Mouse (Mus musculus) heart, embryonic 16.5 days (tissue): ENCODE data around the gene Cep295. TPM values are rescaled to one million over a fixed set of nuclear protein-coding genes. Genes with fewer than 3 reads are reported as not detected.

Experiments used
- ATAC-seq: fragments of 200-750 bp; cut with Nextera tagmentation; replicated peaks from 2 replicates; pipeline ENCODE4 v1.8.0; 2017; ENCODE audit warnings: moderate number of reproducible peaks; ENCODE audit not compliant: insufficient read depth, low FRiP score; ENCODE audit errors: extremely low read depth
- H3K27ac ChIP-seq: fragments of 300-500 bp; sonication (generic); 2 replicates; pipeline ENCODE4 v1.5.1; 2014; ENCODE audit warnings: mild to moderate bottlenecking, low read length, control low read depth, moderate library complexity
- H3K27me3 ChIP-seq: fragments of 300-500 bp; sonication (generic); 2 replicates; pipeline ENCODE4 v1.6.1; 2014; ENCODE audit warnings: low read length, mixed read lengths; ENCODE audit not compliant: control insufficient read depth, insufficient read depth
- H3K36me3 ChIP-seq: fragments of 300-500 bp; sonication (generic); 2 replicates; pipeline ENCODE4 v1.6.1; 2014; ENCODE audit not compliant: control insufficient read depth, insufficient read depth
- H3K4me1 ChIP-seq: fragments of 300-500 bp; sonication (generic); 2 replicates; pipeline ENCODE4 v1.6.1; 2014; ENCODE audit warnings: low read length, mixed read lengths; ENCODE audit not compliant: control insufficient read depth, insufficient read depth
- H3K4me2 ChIP-seq: fragments of 300-500 bp; sonication (generic); 2 replicates; pipeline ENCODE4 v1.6.1; 2014; ENCODE audit warnings: low read depth, mild to moderate bottlenecking, control low read depth, low read length
- H3K4me3 ChIP-seq: fragments of 300-500 bp; sonication (generic); 2 replicates; pipeline ENCODE4 v1.5.1; 2014; ENCODE audit warnings: mild to moderate bottlenecking, control low read depth, low read length
- H3K9ac ChIP-seq: fragments of 300-500 bp; sonication (generic); 2 replicates; pipeline ENCODE4 v1.6.1; 2014; ENCODE audit warnings: low read length, control low read depth
- H3K9me3 ChIP-seq: fragments of 300-500 bp; sonication (generic); replicated peaks from 2 replicates; pipeline ENCODE4 v1.6.1; 2016; ENCODE audit warnings: low read length; ENCODE audit not compliant: control insufficient read depth
- WGBS: fragments of 180-500 bp; shearing (Covaris S2); extraction: QIAGEN DNeasy Blood & Tissue Kit; methylation state at CpG from one replicate; pipeline ENCODE4 v1.1.7; 2014; 5-methylcytosine and 5-hydroxymethylcytosine counted together
- polyA plus RNA-seq: library from polyadenylated mRNA; unstranded; fragments of >200 nt; fragmentation: Nextera tagmentation; extraction: Ambion mirVana; gene quantifications from 2 replicates; pipeline ENCODE4 v1.2.1, GENCODE M21; 2015

Gene Cep295
- polyA plus RNA-seq: 7.9 and 8.8 TPM in 2 replicates

DNA sequence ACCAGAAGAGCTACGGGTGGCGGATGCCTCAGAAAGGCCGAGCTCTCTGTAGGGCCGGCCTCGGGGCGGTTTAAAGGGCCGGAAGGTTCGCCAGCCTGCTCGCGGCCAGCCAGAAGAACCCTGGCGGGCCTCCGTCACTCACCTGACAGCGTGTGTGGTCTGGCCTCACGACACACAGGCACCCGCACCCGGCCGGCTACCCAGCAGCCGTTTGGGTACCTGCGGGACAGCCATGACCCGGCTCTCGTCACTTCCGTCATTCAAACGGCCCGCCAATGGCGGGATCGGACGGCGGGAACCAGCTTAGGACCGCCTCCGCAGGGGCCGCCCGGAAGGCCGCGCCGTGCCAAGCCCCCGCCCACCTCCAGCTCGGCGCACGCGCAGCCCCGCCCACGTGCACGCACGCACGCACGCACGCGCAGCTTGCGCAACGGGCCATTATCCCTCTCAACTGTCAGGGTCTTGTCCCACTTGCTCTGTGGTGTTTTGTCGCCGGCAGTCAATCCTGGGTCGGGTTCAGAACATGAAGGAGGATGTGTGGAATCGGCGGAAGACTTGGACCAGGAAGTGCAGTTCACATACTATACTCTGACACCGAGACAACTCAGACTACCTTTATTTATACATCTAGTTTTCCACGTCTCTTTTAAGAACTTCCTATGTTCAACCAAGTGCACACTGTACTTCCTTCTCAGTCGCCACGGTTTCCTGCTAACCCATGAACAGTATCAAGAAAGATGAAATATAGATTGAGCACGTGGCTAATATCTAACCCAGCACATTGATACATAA lies at the start of gene Cep295:
Gene Cep295, minus strand, starts transcription at position 305 of the 792 bp plus-strand sequence.
- Histone ChIP-seq H3K27me3 (no peaks in the 10 kb centered on the region), H3K4me2 (peak within 1 kb of the TSS; percentile 86), H3K4me1 (peaks cover 14% of the 10 kb centered on the region), H3K9ac (peak within 1 kb of the TSS; percentile 91), H3K27ac (peak within 1 kb of the TSS; percentile 86), H3K4me3 (peak within 1 kb of the TSS; percentile 96), H3K9me3 (no peaks in the 10 kb centered on the region), H3K36me3 (peaks cover 3% of the 10 kb centered on the region; the same call in 1 of the 2 replicates)
- peak; percentile 99 for ATAC-seq
- 2% methylated on average over 59 of the region's 60 CpGs for WGBS

DNA sequence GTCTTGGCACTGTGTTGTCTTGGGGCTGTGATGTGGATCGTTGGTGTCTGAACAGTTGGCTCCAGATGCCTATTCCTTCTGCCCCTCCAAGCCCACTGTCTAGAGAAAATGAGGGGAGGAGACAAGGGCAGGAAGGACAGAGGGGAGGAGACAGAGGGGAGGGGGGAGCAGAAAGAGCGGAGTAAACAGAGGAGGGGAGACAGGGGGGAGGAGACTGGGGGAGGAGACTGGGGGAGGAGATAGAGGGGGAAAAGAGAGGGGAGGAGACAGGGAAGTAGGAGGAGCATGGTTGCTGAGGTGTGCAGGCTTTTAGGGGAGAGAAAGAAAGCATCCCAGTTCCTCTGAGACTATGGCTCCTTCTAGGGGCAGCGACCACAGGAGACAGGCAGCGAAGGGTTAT lies 40.0 kb upstream of the Cep295 start:
- Histone ChIP-seq H3K4me3 (no peak overlapping the region), H3K9me3 (no peaks in the 10 kb centered on the region), H3K27me3 (no peaks in the 10 kb centered on the region), H3K4me1 (no peaks in the 10 kb centered on the region), H3K27ac (no peak overlapping the region), H3K4me2 (no peak overlapping the region), H3K9ac (no peak overlapping the region), H3K36me3 (no peaks in the 10 kb centered on the region)
- 63% methylated on average over 4 of the region's 4 CpGs for WGBS
- ATAC-seq: no peak

DNA sequence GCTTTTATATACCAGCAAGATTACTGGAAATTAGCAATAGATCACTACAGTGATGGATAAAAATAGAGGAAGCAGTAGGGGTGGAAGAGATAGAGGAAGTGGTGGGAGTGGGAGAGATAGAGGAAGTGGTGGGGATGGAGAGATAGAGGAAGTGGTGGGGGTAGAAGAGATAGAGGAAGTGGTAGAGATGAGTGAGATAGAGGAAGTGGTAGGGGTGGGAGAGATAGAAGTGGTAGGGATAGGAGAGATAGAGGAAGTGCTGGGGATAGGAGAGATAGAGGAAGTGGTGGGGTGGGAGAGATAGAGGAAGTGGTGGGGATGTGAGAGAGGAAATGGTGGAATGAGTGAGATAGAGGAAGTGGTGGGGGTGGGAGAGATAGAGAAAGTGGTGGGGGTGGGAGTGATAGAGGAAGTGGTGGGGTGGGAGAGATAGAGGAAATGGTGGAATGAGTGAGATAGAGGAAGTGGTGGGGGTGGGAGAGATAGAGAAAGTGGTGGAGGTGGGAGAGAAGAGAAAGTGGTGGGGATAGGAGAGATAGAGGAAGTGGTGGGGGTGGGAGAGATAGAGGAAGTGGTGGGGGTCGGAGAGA lies 37.9 kb upstream of the Cep295 start:
- H3K4me1 ChIP-seq: no peaks in the 10 kb centered on the region
- H3K9me3 ChIP-seq: no peaks in the 10 kb centered on the region
- no peak for ATAC-seq
- H3K27ac ChIP-seq: no peak overlapping the region
- H3K36me3 ChIP-seq: no peaks in the 10 kb centered on the region
- H3K4me3 ChIP-seq: no peak overlapping the region
- H3K4me2 ChIP-seq: no peak overlapping the region
- no peak overlapping the region for H3K9ac ChIP-seq
- H3K27me3 ChIP-seq: no peaks in the 10 kb centered on the region
- 76% methylated on average over 1 of the region's 1 CpGs for WGBS

DNA sequence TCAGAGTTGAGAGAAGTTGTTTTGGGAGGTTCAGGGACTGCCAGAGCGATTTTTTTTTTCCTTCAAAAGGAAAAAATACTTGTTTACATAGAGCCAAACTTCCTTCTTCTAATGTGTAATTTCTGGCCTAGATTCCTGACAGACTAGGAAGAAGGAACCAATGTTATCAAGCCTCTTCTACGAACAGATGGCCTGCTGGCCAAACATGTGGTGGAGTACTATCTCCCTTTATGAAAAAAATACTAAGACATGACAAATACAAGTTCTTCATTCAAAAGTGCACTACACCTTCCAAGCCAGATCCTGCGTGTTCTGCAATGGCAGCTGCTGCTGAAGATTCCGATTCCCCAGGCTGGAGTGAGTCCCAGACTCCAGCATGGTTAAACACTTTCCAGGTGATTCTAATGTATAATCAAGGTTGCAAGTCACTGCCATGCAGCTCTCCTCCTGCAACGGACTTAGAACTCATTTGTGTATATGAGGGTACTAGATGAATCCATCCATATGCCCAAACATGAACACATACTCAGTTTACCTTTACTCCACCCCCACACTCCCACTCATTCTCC lies 29.6 kb upstream of the Cep295 start:
- no peaks in the 10 kb centered on the region for H3K9me3 ChIP-seq
- H3K9ac ChIP-seq: no peak overlapping the region
- H3K27me3 ChIP-seq: no peaks in the 10 kb centered on the region
- H3K4me1 ChIP-seq: no peaks in the 10 kb centered on the region
- no peak overlapping the region for H3K4me2 ChIP-seq
- H3K27ac ChIP-seq: no peak overlapping the region
- ATAC-seq: no peak
- 66% methylated on average over 5 of the region's 5 CpGs for WGBS
- no peak overlapping the region for H3K4me3 ChIP-seq
- no peaks in the 10 kb centered on the region for H3K36me3 ChIP-seq

DNA sequence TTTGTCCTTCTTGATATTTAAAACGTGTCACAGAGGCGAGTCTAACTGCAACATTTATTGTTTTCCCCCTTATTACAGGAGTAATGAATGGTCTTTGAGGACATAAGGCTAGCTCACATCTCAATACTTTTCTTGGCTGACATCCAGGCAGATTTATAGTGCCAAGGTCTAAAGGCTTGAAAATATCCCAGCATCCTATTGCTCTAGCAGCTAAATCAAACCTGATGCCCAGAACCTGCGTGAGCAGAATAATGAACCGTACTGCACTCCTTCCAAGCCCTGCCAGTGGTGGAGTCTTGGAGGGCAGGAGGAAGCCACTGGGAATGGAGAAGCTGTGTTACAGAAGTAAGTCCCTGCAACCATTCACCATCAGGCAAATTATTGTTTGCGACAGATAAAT lies 26.7 kb upstream of the Cep295 start:
- WGBS: 74% methylated on average over 5 of the region's 5 CpGs
- Histone ChIP-seq H3K36me3 (no peaks in the 10 kb centered on the region), H3K4me3 (no peak overlapping the region), H3K9ac (no peak overlapping the region), H3K27ac (no peak overlapping the region), H3K9me3 (no peaks in the 10 kb centered on the region), H3K4me2 (no peak overlapping the region), H3K27me3 (no peaks in the 10 kb centered on the region), H3K4me1 (no peaks in the 10 kb centered on the region)
- ATAC-seq: no peak

DNA sequence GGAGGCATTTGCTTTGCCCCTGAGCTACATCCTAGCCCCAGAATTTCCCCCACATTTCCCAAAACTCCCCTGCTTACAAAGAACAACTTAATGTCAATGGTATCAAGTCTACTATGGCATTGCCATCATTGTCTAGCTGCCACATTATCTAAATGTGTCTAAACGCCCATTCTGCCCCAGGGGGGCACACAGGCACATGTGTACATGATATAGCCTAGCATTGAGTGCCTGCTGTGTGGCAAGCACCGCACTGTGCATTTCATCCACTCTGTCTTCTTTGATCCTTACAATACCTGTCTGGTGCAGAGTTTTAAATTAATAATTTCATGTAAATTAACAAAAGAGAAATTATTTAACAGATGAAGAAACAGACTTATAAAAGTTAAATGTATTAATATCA lies 8.7 kb upstream of the Cep295 start:
- WGBS: 52% methylated on average over 2 of the region's 2 CpGs

DNA sequence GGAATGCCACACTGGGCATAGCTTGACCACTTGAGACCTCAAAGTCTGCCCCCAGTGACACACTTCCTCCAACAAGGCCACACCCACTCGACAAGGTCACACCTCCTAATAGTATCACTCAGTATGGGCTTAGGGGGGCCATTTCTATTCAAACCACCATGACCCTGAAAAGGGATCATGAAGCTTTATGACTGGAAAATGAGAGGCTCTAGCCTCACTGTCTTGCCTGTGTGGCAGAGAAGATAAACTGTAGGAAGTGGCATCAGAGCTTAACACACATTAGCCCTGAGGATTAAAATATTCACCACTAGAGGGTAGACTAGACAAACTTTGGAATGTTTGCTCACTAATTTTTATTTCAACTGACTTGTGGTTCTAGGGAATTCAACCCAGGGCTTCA lies 8.3 kb upstream of the Cep295 start:
- ATAC-seq: no peak

More for the DNA sequence above, 8.7 kb upstream of the Cep295 start:
- H3K27me3 ChIP-seq: no peaks in the 10 kb centered on the region
- no peak for ATAC-seq
- H3K4me1 ChIP-seq: no peaks in the 10 kb centered on the region
- H3K4me2 ChIP-seq: no peak overlapping the region
- no peak overlapping the region for H3K9ac ChIP-seq
- H3K9me3 ChIP-seq: no peaks in the 10 kb centered on the region
- H3K27ac ChIP-seq: no peak overlapping the region
- H3K36me3 ChIP-seq: no peaks in the 10 kb centered on the region
- no peak overlapping the region for H3K4me3 ChIP-seq

DNA sequence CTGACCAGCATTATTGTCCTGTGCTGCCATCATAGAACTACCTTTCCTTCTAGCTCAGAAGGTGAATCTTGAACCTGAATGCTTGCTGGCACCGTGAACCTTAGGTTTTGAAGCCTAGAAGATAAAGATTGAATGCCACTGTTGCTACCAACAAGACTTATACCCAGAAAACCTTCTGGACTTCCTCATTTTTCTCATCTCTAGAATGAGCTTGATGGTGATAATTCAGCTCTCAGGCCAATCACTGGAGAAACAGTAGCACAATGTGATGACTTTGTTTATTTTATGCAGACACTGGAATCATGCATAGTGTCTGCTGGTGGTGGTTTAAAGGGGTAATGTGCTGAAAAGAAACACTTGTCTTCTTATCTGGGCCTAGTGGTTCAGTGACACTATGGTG lies 7.3 kb upstream of the Cep295 start:
- Histone ChIP-seq H3K4me3 (no peak overlapping the region), H3K27ac (no peak overlapping the region), H3K27me3 (no peaks in the 10 kb centered on the region), H3K36me3 (no peaks in the 10 kb centered on the region), H3K4me1 (no peaks in the 10 kb centered on the region), H3K4me2 (no peak overlapping the region), H3K9me3 (no peaks in the 10 kb centered on the region), H3K9ac (no peak overlapping the region)
- ATAC-seq: no peak
- 67% methylated on average over 1 of the region's 1 CpGs for WGBS

More for the DNA sequence above, 8.3 kb upstream of the Cep295 start:
- Histone ChIP-seq H3K27ac (no peak overlapping the region), H3K4me2 (no peak overlapping the region), H3K4me1 (no peaks in the 10 kb centered on the region), H3K9ac (no peak overlapping the region), H3K36me3 (no peaks in the 10 kb centered on the region), H3K4me3 (no peak overlapping the region), H3K27me3 (no peaks in the 10 kb centered on the region), H3K9me3 (no peaks in the 10 kb centered on the region)
- 87% methylated on average over 1 of the region's 1 CpGs for WGBS

DNA sequence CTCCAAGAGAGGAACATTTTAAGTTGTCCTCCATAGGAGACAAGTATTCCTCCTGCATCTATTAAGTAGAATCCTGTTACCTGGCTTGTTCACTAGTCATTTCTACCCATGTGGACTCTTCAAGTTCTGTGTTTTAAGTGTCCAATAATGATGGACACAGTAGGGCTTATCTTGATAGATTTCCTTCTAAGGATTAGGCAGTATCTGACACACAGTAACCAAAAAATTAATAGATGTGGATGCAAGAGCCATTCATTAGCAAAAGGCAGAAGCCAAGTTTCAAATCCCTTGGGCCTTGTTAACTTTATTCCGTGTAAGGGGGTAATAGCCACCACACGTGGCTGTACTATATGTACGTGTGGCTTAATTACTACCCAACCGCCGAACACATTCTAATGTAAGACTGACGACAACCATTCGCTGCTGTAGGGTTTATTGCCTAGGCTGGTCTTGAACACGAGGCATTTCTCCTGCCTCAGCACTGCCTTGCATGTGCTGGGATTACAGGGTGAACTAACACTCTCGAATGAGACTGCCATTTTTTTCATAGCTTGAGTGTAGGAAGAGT lies 588 bp downstream of the Cep295 start:
- WGBS: 1% methylated on average over 9 of the region's 9 CpGs
- H3K4me3 ChIP-seq: peak overlapping the region; percentile 96
- ATAC-seq: no peak

More for the DNA sequence above, 588 bp downstream of the Cep295 start:
- peak overlapping the region; percentile 85 for H3K27ac ChIP-seq
- H3K27me3 ChIP-seq: no peaks in the 10 kb centered on the region
- H3K4me2 ChIP-seq: peak overlapping the region; percentile 86
- peak overlapping the region; percentile 91 for H3K9ac ChIP-seq
- H3K36me3 ChIP-seq: peaks cover 3% of the 10 kb centered on the region
- H3K4me1 ChIP-seq: peaks cover 14% of the 10 kb centered on the region
- no peaks in the 10 kb centered on the region for H3K9me3 ChIP-seq
